In the genomic region with DNA sequence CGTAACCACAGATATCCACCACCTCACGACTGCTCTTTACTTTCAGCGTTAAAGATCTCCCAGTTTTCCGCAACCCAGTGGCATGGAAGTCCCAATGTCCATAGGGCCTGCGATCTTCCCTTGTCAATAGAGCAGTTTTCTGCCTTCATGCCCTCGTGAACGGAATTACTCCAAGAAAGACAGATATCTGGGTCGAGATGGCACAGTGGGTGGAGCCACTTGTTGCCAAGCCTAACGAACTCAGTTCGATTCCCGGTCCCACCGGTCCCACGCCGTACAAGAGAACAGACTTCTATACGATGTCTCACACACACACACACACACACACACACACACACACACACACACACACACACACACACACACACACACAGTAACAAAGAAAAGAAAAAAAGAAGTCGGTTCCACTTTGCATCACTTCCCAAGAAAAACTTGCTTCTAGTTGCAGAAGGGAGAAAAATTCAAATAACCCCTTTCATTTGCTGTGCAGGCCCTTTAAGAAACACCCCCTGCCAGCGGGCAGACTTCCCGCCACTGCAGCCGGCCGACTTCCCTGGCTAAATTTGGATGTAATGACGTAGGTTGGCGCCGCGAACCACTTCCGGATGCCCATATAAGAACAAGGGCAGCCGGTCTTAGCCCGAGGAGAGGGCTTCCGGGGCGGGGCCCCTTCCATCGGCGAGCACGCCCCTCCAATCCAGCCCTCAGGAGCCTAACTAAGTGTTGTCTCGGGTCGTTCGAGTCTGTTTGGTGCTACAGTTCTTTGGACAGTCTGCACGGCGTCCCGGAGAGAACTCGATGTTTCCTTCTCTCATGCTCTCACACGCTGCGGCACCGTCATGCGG, we compare ENCODE assay signal across 8 mouse cellular contexts. TPM values are rescaled to one million over a fixed set of nuclear protein-coding genes. Genes with fewer than 3 reads are reported as not detected.
DNase-seq lines count a peak whose midpoint lies in the region; ATAC-seq lines count a peak whose summit lies in the region.

No protein-coding gene starts in this region.

- WGBS in intestine, embryonic 14.5 days, result 3% methylated on average over 43 of the region's 43 CpGs

- H3K27ac ChIP-seq in intestine, embryonic 14.5 days (ENCODE audit: low read depth), result peak overlapping the region; percentile 99

- peak; percentile 77 for ATAC-seq in intestine, embryonic 14.5 days (replicated peaks; ENCODE audit: low FRiP score, low TSS enrichment, low read depth)

- intact Hi-C loops in left cerebral cortex, postnatal 14 days (cut with DNase I), result no loop called here

- 0 out of 2 replicates have a peak, but pooled peaks cover 6% of the 10 kb centered on the region for H3K36me3 ChIP-seq in intestine, embryonic 14.5 days (ENCODE audit: control insufficient read depth, insufficient read depth, low read length)

- peak; percentile 100 for DNase-seq in adipocyte (ENCODE audit: low spot score)
- peak; percentile 98 for DNase-seq in embryo, embryonic 10 days (ENCODE audit: low spot score)
- DNase-seq in gastrocnemius, postnatal 10 days, result peak; percentile 97
- DNase-seq in intestine, embryonic 14.5 days (ENCODE audit: low spot score), result peak; percentile 94
- peak; percentile 97 to 98 for DNase-seq in left cerebral cortex, postnatal 14 days (ENCODE audit: low spot score in 2 of 2)
- DNase-seq in mesoderm, embryonic 11.5 days (ENCODE audit: low read depth, low spot score), result peak; percentile 98
- DNase-seq in right cerebral cortex, postnatal 36 days (ENCODE audit: low spot score in 2 of 2), result peak; percentile 96
- peak; percentile 97 for DNase-seq in yolk sac, embryonic 10.5 days (ENCODE audit: low spot score)

- H3K4me1 ChIP-seq in intestine, embryonic 14.5 days (replicated peaks; ENCODE audit: control insufficient read depth, insufficient read depth, low read length), result peaks cover 28% of the 10 kb centered on the region

- no peaks in the 10 kb centered on the region for H3K27me3 ChIP-seq in intestine, embryonic 14.5 days (replicated peaks; ENCODE audit: control insufficient read depth, insufficient read depth, low read length)

- no peaks in the 10 kb centered on the region for H3K9me3 ChIP-seq in intestine, embryonic 14.5 days (ENCODE audit: control insufficient read depth, low read length)

- peak overlapping the region; percentile 77 for H3K4me2 ChIP-seq in intestine, embryonic 14.5 days (ENCODE audit: low read length)

- H3K9ac ChIP-seq in intestine, embryonic 14.5 days (ENCODE audit: low read length), result peak overlapping the region; percentile 94

- H3K4me3 ChIP-seq in intestine, embryonic 14.5 days (ENCODE audit: low read depth, low read length), result peak overlapping the region; percentile 96

RNA-seq across cellular contexts. Expression of a gene that starts 1.1 kb away (rescaled TPM):
- 10 to 100 TPM; 10.9 to 17.6 TPM for total RNA-seq in gastrocnemius, postnatal 10 days (2021)
- 73.2 and 75.5 TPM in 2 replicates for polyA plus RNA-seq in intestine, embryonic 14.5 days (2014; fragmentation: Nextera tagmentation; extraction: Ambion mirVana)
- 10 to 100 TPM; 12.6 to 14.8 TPM for total RNA-seq in left cerebral cortex, postnatal 14 days (2021)

RNA-seq across cellular contexts. Expression of a gene that starts 22.4 kb away (rescaled TPM):
- 10 to 100 TPM; 33.7 to 43.9 TPM for total RNA-seq in gastrocnemius, postnatal 10 days (2021)
- 85.9 and 87.0 TPM in 2 replicates for polyA plus RNA-seq in intestine, embryonic 14.5 days (2014; fragmentation: Nextera tagmentation; extraction: Ambion mirVana)
- total RNA-seq in left cerebral cortex, postnatal 14 days (2021), result 10 to 100 TPM; 89.3 to 96.7 TPM

RNA-seq across cellular contexts. Expression of a gene that starts 24.0 kb away (rescaled TPM):
- total RNA-seq in gastrocnemius, postnatal 10 days (2021), result 10 to 100 TPM; 38.2 to 39.1 TPM
- 23.7 and 25.0 TPM in 2 replicates for polyA plus RNA-seq in intestine, embryonic 14.5 days (2014; fragmentation: Nextera tagmentation; extraction: Ambion mirVana)
- total RNA-seq in left cerebral cortex, postnatal 14 days (2021), result 10 to 100 TPM; 90.2 to 91.9 TPM

RNA-seq across cellular contexts. Expression of a gene that starts 37.6 kb away (rescaled TPM):
- 1 to 10 TPM; 3.3 to 5.4 TPM for total RNA-seq in gastrocnemius, postnatal 10 days (2021)
- polyA plus RNA-seq in intestine, embryonic 14.5 days (2014; fragmentation: Nextera tagmentation; extraction: Ambion mirVana), result 4.3 and 5.2 TPM in 2 replicates
- 1 to 10 TPM; 2.7 to 4.3 TPM for total RNA-seq in left cerebral cortex, postnatal 14 days (2021)

RNA-seq across cellular contexts. Expression of a gene that starts 59.1 kb away (rescaled TPM):
- total RNA-seq in gastrocnemius, postnatal 10 days (2021), result 1 to 10 TPM; 2.2 to 2.8 TPM
- 3.3 and 4.1 TPM in 2 replicates for polyA plus RNA-seq in intestine, embryonic 14.5 days (2014; fragmentation: Nextera tagmentation; extraction: Ambion mirVana)
- not detected for total RNA-seq in left cerebral cortex, postnatal 14 days (2021)

Comparison
In these comparisons a context has a peak if more than half of its experiments do, and no peak if none do; other contexts are left out.
1. Peak in every context shown above with its lines: DNase-seq, ATAC-seq, H3K4me3 ChIP-seq and H3K27ac ChIP-seq.